Comparison of ENCODE assay signal across 9 mouse cellular contexts in the genomic region with DNA sequence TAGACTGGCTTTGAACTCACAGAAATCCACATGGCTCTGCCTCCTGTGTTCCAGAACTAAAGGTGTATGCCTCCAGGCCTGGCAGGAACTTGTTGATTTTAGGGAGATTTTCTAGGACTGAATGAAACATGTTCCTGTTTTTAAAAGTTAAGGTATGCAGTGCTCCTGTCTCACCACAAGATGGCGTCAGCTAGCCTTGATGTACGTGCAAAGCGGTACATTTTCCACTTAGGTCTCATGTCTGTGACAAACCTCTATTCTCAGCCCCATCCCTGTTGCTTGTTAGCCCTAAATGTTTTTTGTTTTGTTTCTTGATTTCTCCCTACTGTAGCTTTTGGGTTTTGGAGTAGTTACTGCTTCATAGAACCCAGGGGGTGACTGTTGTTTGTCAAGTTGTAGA. TPM values are rescaled to one million over a fixed set of nuclear protein-coding genes. Genes with fewer than 3 reads are reported as not detected.
DNase-seq lines count a peak whose midpoint lies in the region; ATAC-seq and TF ChIP-seq lines count a peak whose summit lies in the region.
"Had no signal": no experiment of that assay in that cellular context is flagged by ENCODE, and none has a peak within 500 bp of the region (broad histone marks: within the 10 kb centered on the region; RNA-seq: fewer than 3 reads in every experiment).

No protein-coding gene starts in this region.

- no peak overlapping the region for H3K4me2 ChIP-seq in midbrain, embryonic 11.5 days
- no peak overlapping the region for H3K4me2 ChIP-seq in midbrain, embryonic 16.5 days (ENCODE audit: low read length)
- no peak overlapping the region for H3K4me2 ChIP-seq in liver, postnatal 0 days (ENCODE audit: low read depth, low read length)
- H3K4me2 ChIP-seq: neural tube, embryonic 13.5 days had no signal

- no peak for TF ChIP-seq POLR2A in cerebellum, adult 2 months (IDR thresholded peaks at IDR 0.05; ENCODE audit: borderline replicate concordance, insufficient read depth, low read length)

- no peak for ATAC-seq in cerebellum, adult (ENCODE audit: insufficient number of reproducible peaks, low FRiP score, low TSS enrichment)
- ATAC-seq in midbrain, embryonic 11.5 days (ENCODE audit: low FRiP score): no peak
- ATAC-seq in midbrain, embryonic 16.5 days: no peak
- ATAC-seq in liver, postnatal 0 days: peak; percentile 51

- intact Hi-C loops in heart, postnatal 10 days (cut with DNase I): loop anchor here (1.0 kb wide), 2 partner anchors 117 to 121 kb away; no protein-coding TSS in a partner anchor

- H3K9ac ChIP-seq in midbrain, embryonic 11.5 days (ENCODE audit: low read length): no peak overlapping the region
- H3K9ac ChIP-seq in midbrain, embryonic 16.5 days (ENCODE audit: low read depth, low read length): no peak overlapping the region
- H3K9ac ChIP-seq in liver, postnatal 0 days (replicated peaks): no peak overlapping the region
- H3K9ac ChIP-seq: neural tube, embryonic 13.5 days had no signal

- no peaks in the 10 kb centered on the region for H3K9me3 ChIP-seq in midbrain, embryonic 11.5 days (ENCODE audit: control insufficient read depth, low read length)
- H3K9me3 ChIP-seq in midbrain, embryonic 16.5 days (replicated peaks; ENCODE audit: control insufficient read depth, low read length, poor library complexity, severe bottlenecking): no peaks in the 10 kb centered on the region
- no peaks in the 10 kb centered on the region for H3K9me3 ChIP-seq in liver, postnatal 0 days (ENCODE audit: low read length)
- H3K9me3 ChIP-seq: neural tube, embryonic 13.5 days had no signal

- DNase-seq in cerebellum, adult 11 months: peak; percentile 15
- peak; percentile 86 for DNase-seq in midbrain, embryonic 11.5 days (ENCODE audit: low spot score, missing footprints)
- DNase-seq in cerebellum, adult 2 months: peak; percentile 19 to 38
- peak; percentile 54 to 70 for DNase-seq in heart, postnatal 10 days
- peak; percentile 35 for DNase-seq in liver, postnatal 0 days
- DNase-seq in thymus, postnatal 0 days (ENCODE audit: low spot score): peak; percentile 62

- 23% methylated on average over 3 of the region's 3 CpGs for WGBS in midbrain, embryonic 11.5 days
- WGBS in midbrain, embryonic 16.5 days: 11% methylated on average over 3 of the region's 3 CpGs
- WGBS in cerebellum, adult 2 months: 5% methylated on average over 3 of the region's 3 CpGs
- 8% methylated on average over 3 of the region's 3 CpGs for WGBS in liver, postnatal 0 days (ENCODE audit: insufficient replicate concordance)

- H3K36me3 ChIP-seq in midbrain, embryonic 11.5 days (ENCODE audit: control insufficient read depth, insufficient read depth, low read length): 0 out of 2 replicates have a peak, but pooled peaks cover 3% of the 10 kb centered on the region
- H3K36me3 ChIP-seq in midbrain, embryonic 16.5 days (ENCODE audit: control insufficient read depth, insufficient read depth, low read length): peaks cover 18% of the 10 kb centered on the region
- peaks cover 29% of the 10 kb centered on the region for H3K36me3 ChIP-seq in liver, postnatal 0 days (replicated peaks; ENCODE audit: insufficient read depth, low read length)

- TF ChIP-seq CTCF in cerebellum, adult 2 months (IDR thresholded peaks at IDR 0.05; ENCODE audit: borderline replicate concordance, insufficient read depth, low read depth, low read length): peak; percentile 85
- TF ChIP-seq CTCF in liver, postnatal 0 days (IDR thresholded peaks at IDR 0.05; ENCODE audit: low read depth): peak; percentile 94

- no peaks in the 10 kb centered on the region for H3K4me1 ChIP-seq in midbrain, embryonic 11.5 days (ENCODE audit: control insufficient read depth, insufficient read depth, low read length)
- no peaks in the 10 kb centered on the region for H3K4me1 ChIP-seq in midbrain, embryonic 16.5 days (ENCODE audit: control insufficient read depth, insufficient read depth, low read length)
- no peaks in the 10 kb centered on the region for H3K4me1 ChIP-seq in cerebellum, adult 2 months (ENCODE audit: control insufficient read depth, insufficient read depth, low read length)
- H3K4me1 ChIP-seq in liver, postnatal 0 days (ENCODE audit: insufficient read depth): peaks cover 4% of the 10 kb centered on the region; the same call in 1 of the 2 replicates
- H3K4me1 ChIP-seq: neural tube, embryonic 13.5 days had no signal

- H3K4me3 ChIP-seq in midbrain, embryonic 11.5 days (ENCODE audit: low read depth, low read length): no peak overlapping the region
- H3K4me3 ChIP-seq in midbrain, embryonic 16.5 days (ENCODE audit: low read depth, low read length): no peak overlapping the region
- no peak overlapping the region for H3K4me3 ChIP-seq in cerebellum, adult 2 months (replicated peaks; ENCODE audit: insufficient read depth, low read depth, low read length)
- H3K4me3 ChIP-seq in liver, postnatal 0 days (ENCODE audit: low read depth, low read length): no peak overlapping the region
- H3K4me3 ChIP-seq: neural tube, embryonic 13.5 days had no signal

- H3K27me3 ChIP-seq in midbrain, embryonic 11.5 days (ENCODE audit: control insufficient read depth, insufficient read depth, low read length): no peaks in the 10 kb centered on the region
- H3K27me3 ChIP-seq in midbrain, embryonic 16.5 days (ENCODE audit: control insufficient read depth, insufficient read depth, low read depth, low read length): no peaks in the 10 kb centered on the region
- H3K27me3 ChIP-seq in cerebellum, adult 2 months (ENCODE audit: control insufficient read depth, insufficient read depth, low read length): no peaks in the 10 kb centered on the region
- H3K27me3 ChIP-seq in liver, postnatal 0 days (ENCODE audit: insufficient read depth, low read length): no peaks in the 10 kb centered on the region
- H3K27me3 ChIP-seq: neural tube, embryonic 13.5 days had no signal

- TF ChIP-seq EP300 in liver, postnatal 0 days (IDR thresholded peaks at IDR 0.05; ENCODE audit: low read depth): no peak

- H3K27ac ChIP-seq in midbrain, embryonic 11.5 days (ENCODE audit: low read depth, low read length): no peak overlapping the region
- H3K27ac ChIP-seq in midbrain, embryonic 16.5 days (ENCODE audit: low read length): no peak overlapping the region
- H3K27ac ChIP-seq in cerebellum, adult 2 months (ENCODE audit: insufficient read depth, low read length): no peak overlapping the region
- no peak overlapping the region for H3K27ac ChIP-seq in liver, postnatal 0 days (ENCODE audit: low read depth)
- H3K27ac ChIP-seq: neural tube, embryonic 13.5 days had no signal

RNA-seq across cellular contexts. Expression of gene Wwp2, which starts 19.1 kb away (rescaled TPM):
- polyA plus RNA-seq in midbrain, embryonic 11.5 days (2014; fragmentation: Nextera tagmentation; extraction: Ambion mirVana): 53.1 and 56.4 TPM in 2 replicates
- 39.0 and 42.7 TPM in 2 replicates for polyA plus RNA-seq in midbrain, embryonic 16.5 days (2015; fragmentation: Nextera tagmentation; extraction: Ambion mirVana)
- 32.4 and 33.9 TPM in 2 replicates for polyA plus RNA-seq in cerebellum, adult 2 months (2012; rRNA removed)
- 10 to 100 TPM; 27.2 to 30.1 TPM for total RNA-seq in heart, postnatal 10 days (2021)
- polyA plus RNA-seq in liver, postnatal 0 days (2015; fragmentation: Nextera tagmentation; extraction: Ambion mirVana): 26.2 and 29.1 TPM in 2 replicates
- 65.1 and 75.2 TPM in 2 replicates for polyA plus RNA-seq in thymus, postnatal 0 days (2015; fragmentation: Nextera tagmentation; extraction: Ambion mirVana)

RNA-seq across cellular contexts. Expression of gene Nob1, which starts 30.4 kb away (rescaled TPM):
- 69.5 and 81.7 TPM in 2 replicates for polyA plus RNA-seq in midbrain, embryonic 11.5 days (2014; fragmentation: Nextera tagmentation; extraction: Ambion mirVana)
- polyA plus RNA-seq in midbrain, embryonic 16.5 days (2015; fragmentation: Nextera tagmentation; extraction: Ambion mirVana): 67.8 and 73.1 TPM in 2 replicates
- polyA plus RNA-seq in cerebellum, adult 2 months (2012; rRNA removed): 57.8 and 60.8 TPM in 2 replicates
- 10 to 100 TPM; 23.3 to 26.1 TPM for total RNA-seq in heart, postnatal 10 days (2021)
- polyA plus RNA-seq in liver, postnatal 0 days (2015; fragmentation: Nextera tagmentation; extraction: Ambion mirVana): 17.0 and 18.4 TPM in 2 replicates
- polyA plus RNA-seq in thymus, postnatal 0 days (2015; fragmentation: Nextera tagmentation; extraction: Ambion mirVana): 59.8 and 73.2 TPM in 2 replicates

RNA-seq across cellular contexts. Expression of gene Nqo1, which starts 52.3 kb away (rescaled TPM):
- polyA plus RNA-seq in midbrain, embryonic 11.5 days (2014; fragmentation: Nextera tagmentation; extraction: Ambion mirVana): 6.7 and 7.9 TPM in 2 replicates
- polyA plus RNA-seq in midbrain, embryonic 16.5 days (2015; fragmentation: Nextera tagmentation; extraction: Ambion mirVana): 5.3 and 7.1 TPM in 2 replicates
- polyA plus RNA-seq in cerebellum, adult 2 months (2012; rRNA removed): 7.9 and 10.3 TPM in 2 replicates
- total RNA-seq in heart, postnatal 10 days (2021): 10 to 100 TPM; 14.8 to 17.0 TPM
- polyA plus RNA-seq in liver, postnatal 0 days (2015; fragmentation: Nextera tagmentation; extraction: Ambion mirVana): 8.3 and 8.4 TPM in 2 replicates
- polyA plus RNA-seq in thymus, postnatal 0 days (2015; fragmentation: Nextera tagmentation; extraction: Ambion mirVana): 140 and 157 TPM in 2 replicates

Comparison
In these comparisons a context has a peak if more than half of its experiments do, and no peak if none do; other contexts are left out.
1. DNase-seq: peak in every context shown above with its lines; median percentile 86 in midbrain, embryonic 11.5 days; 62 in heart, postnatal 10 days; 62 in thymus, postnatal 0 days; 35 in liver, postnatal 0 days; 28 in cerebellum, adult 2 months; 15 in cerebellum, adult 11 months.
2. RNA of gene Nqo1, which starts 52.3 kb away (polyA plus RNA-seq): 140 to 157 TPM in thymus, postnatal 0 days; 8.3 to 8.4 TPM in liver, postnatal 0 days, 7.9 to 10.3 TPM in cerebellum, adult 2 months, 5.3 to 7.1 TPM in midbrain, embryonic 16.5 days and 6.7 to 7.9 TPM in midbrain, embryonic 11.5 days; every median in the first group is over 10 times any median in the second.